Mouse (Mus musculus) spleen, postnatal 10 days (tissue): Measurements from ENCODE around the gene Alad.

Experiments
- DNase-seq, 2 experiments: peaks; one replicate each; pipeline ENCODE4 v3.0.0; 2021 to 2022; ENCODE audit warnings: low spot score in 2 of 2

Alad gene

DNA sequence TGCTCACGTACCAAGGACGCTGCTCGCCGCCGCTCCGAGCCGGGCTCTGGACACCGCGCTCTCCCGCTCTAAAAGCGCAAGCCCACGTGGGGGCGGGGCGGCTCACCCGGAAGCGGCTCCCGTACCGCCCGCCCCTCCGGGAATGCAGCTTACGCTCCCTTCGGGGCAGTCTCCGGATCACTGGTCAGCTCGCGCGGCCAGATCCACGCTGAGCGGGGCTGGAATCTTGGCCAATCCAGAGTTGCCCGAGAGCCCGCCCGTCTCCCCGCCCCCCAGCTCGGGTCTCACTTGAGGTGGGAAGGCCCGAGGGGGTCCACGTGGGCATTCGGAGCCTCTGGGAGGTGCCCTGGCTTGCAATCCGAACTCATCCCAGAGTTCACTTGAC, at the start of gene Alad:
Gene Alad (minus strand): TSS at position 70 of the 385 bp plus-strand sequence.
- DNase-seq = peak; percentile 86 to 88

- no peak for DNase-seq
Measured at GRCm38 (mm10) chr4:62568359-62568758, 48.6 kb upstream of the Alad start.

DNA sequence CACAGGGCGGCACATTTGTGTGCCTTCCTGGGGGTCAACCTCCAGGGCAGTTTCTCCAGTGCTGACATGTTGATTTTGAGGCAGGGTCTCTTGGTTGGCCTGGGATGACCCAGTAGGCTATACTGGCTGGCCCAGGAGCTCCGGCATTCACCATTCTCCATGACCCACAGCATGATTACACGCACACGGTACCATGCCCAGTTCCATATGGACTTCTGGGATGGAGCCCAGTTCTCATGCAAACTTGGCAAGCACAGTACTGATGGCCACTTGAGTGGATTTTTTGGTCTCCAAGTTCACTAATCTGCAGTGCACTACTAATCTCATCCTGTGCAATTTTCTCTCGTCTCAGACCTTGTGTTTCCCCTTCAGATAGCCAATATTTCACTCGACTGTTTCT, 48.0 kb upstream of the Alad start:
- no peak for DNase-seq

GRCm38 (mm10) chr4:62566530-62566929, 46.8 kb upstream of the Alad start:
- DNase-seq = no peak

- DNase-seq = no peak
Measured at GRCm38 (mm10) chr4:62562006-62562405, 42.3 kb upstream of the Alad start.

DNA sequence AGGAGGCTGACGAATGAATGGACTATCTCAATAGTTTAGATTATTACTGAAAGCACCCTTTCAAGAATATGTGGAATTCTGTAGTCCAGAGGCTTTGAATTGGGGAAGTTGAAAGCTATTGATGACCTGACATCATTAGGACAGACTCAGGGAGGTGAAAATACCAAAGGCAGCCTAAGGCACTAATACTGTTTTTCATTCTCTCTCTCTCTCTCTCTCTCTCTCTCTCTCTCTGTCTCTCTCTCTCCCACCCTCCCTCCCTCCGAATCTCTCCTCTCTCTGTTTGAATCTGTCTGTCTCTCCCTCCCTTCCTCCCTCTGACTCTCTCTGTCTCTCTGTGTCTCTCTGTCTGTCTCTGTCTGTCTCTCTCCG, 41.9 kb upstream of the Alad start:
- no peak for DNase-seq

- DNase-seq = peak; percentile 50 to 78
Measured at GRCm38 (mm10) chr4:62560963-62561629, 41.4 kb upstream of the Alad start.

- no peak for DNase-seq
Measured at GRCm38 (mm10) chr4:62559797-62560329, 40.1 kb upstream of the Alad start, which contains the start of gene Rgs3. Gene Rgs3, plus strand, starts transcription at chr4:62559847.

DNA sequence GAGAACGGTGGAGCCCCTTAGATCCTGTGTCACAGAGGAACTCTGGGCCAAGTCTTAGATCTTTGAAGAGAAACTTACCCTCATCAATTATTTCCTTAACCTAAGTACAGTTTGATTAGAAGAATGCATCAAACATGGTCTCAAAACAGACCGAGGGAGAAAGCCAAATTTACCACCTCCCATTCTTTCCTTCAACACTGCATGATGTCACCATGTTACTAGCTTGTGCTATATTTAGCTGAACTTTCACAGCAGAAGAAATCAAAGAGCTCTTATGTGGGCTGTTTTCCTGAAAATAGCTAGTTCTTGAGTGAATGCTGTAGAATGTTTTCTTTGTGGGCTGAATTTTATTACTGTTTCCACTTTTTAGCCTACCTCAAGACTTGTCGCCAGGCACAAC, 37.7 kb upstream of the Alad start:
- DNase-seq = no peak

DNA sequence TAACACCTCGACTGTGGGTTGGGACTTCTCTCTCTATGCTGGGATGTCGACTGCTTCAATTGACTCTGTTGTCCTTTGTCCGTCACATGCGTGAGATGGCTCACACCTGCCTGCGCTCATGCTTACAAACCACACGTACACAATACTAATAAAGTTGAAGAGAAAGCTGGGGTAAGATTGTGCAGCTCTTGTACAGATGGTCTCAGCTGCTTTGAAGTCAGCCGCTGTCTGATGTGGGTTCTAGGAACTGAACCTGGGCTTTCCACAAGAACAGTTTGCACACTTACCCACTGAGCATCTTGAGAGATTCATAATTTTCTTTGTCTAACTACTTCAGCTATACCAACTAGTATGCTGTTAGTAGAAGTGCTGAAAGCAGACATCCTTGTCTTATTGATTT, 32.2 kb upstream of the Alad start:
- DNase-seq = no peak

DNA sequence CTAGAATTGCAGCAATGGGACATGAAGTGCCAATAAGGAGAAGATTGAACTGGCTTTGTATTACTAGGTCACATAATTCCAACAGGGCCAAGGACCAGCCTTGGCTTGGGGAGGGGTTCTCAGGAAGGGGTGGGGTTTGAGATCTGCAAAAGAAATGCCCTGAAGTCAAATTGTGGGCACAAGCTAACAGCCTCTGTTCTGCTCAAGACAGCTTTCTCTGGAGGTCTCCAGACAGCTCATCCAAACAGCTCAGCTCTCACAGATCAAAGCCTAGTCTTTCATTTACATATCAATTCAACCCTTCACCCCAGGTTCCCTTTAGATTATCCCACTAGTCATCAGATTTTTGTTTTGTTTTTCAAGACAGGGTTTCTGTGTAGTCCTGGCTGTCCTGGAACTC, 25.1 kb upstream of the Alad start:
- DNase-seq = no peak

GRCm38 (mm10) chr4:62543782-62544181, 24.1 kb upstream of the Alad start:
- DNase-seq = no peak

GRCm38 (mm10) chr4:62541802-62542201, 22.1 kb upstream of the Alad start:
- no peak for DNase-seq

DNA sequence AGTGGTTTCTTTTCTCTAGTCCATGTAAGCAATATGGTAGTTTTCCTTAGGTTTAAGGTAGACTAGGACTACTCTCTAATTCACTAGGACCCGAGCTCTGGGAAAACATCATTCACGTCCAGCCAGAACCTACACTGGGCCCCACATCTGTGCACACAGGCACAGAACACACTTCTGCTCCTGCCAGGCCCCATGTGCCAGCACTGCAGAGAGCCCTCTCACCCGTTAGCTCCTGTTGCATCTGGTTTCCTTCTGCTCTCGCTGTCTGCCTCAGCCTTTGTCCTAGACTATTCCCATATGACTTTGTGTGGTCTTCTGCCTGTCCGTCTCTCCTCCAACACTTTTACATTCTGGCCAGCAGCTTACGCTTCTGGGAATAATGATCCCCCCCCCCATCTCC, 14.0 kb upstream of the Alad start:
- DNase-seq = no peak

DNA sequence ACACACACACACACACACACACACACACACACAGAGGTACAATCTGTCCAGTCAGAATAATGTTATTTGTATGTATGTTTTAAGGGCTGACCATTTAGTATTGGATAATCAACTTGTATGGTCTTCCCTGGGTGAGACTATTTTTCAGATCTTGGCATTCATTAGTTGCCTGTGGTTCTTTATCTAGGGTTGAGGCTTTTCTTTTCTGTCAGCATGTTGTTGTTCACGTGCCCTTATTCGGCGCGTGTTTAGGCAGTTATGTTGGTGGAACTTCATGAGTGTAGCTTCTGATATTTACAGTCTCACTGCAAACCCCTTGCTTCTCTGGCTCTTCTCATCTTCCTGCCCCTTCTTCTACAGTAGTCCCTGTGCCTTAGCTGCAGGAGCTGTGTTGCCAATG, 7.9 kb upstream of the Alad start:
- DNase-seq = no peak

- no peak for DNase-seq
Measured at GRCm38 (mm10) chr4:62526256-62526655, 6.5 kb upstream of the Alad start.

GRCm38 (mm10) chr4:62525489-62525811, 5.7 kb upstream of the Alad start:
- no peak for DNase-seq

- peak; percentile 97 for DNase-seq
Measured at GRCm38 (mm10) chr4:62524651-62525488, 5.2 kb upstream of the Alad start, which contains the start of the genes Pole3 and 4933430I17Rik. Gene Pole3, minus strand, starts transcription at chr4:62525068. Gene 4933430I17Rik, plus strand, starts transcription at chr4:62525369.

GRCm38 (mm10) chr4:62520892-62521400, 1.2 kb upstream of the Alad start:
- no peak for DNase-seq

GRCm38 (mm10) chr4:62519122-62519848, 433 bp downstream of the Alad start:
- DNase-seq = peak in 1 of 2 experiments; percentile 38

- DNase-seq = peak; percentile 42 to 54
Measured at GRCm38 (mm10) chr4:62518416-62519121, 1.1 kb downstream of the Alad start.
